Mouse (Mus musculus): ENCODE data around the gene Cyp2j5. TPM values are rescaled to one million over a fixed set of nuclear protein-coding genes. Genes with fewer than 3 reads are reported as not detected.

Gene Cyp2j5
- 0.05 TPM in 1 of 2 replicates, not detected in the other for polyA plus RNA-seq (2012; rRNA removed)

DNA sequence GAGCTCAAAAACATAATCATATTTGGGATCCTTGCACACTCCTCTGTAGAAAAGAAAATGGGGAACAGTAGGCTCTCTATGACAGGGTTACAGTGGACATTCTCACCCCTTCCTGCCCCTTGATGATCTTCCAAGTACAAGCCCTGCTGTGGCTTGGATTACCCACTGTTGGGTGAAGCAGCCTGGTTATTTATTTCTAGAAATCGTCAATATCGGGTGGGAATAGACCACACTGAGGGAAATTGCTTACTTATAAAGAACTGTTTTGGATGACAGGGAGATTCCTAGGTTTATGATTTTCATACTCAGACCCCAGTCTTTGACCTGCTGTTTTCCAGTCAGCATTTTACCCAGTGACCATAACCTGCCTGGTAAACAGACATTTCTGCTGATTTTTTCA is at the start of gene Cyp2j5:
Gene Cyp2j5 (minus strand): TSS at position 164 of the 400 bp plus-strand sequence.

DNA sequence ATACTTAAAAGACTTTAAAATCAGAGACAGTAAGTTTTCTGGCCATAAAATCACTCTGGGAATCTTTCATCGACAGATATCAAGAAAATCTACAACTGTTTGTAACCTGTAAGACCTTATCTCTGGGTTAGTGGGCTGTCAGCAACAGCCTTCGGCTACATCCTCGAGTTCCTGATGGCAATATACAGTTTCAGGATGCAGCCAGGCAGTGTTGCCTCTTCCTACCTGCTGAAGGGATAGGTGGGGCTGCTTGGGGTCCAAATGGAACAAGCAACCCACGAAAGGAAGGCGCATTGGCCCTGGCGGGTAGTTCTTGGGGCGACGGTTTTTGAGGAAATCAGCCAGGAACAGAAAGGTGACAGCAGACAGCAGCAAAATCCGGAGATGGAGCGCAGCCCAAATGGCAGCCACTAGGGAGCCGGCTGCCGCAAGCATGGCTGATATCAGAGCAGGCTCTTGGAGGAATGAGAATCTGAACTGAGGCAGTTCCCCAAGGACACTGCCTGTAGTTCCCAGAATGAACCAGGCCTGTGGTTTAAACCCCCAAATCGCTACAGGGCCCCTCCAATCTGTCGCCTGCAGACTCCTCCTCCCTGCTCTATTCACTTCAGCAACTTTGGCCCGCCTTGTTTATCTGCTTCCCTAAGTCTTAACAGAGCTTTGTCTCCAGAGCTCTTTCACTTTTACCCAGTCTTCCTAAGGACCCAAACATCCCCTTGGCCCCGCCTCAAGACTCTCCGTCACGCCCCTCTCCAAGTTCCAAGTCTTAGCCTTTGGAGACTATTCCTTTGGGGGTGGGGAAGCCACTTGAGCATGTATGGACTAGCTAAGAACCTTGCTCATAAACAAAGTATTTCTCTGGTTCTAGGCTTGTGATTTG is 72.8 kb downstream of the Cyp2j5 start, which contains the start of gene Cyp2j9:
Gene Cyp2j9 (minus strand): TSS at position 668 of the 880 bp plus-strand sequence.

Other genes with a start within 250 kb of the Cyp2j5 start
- gene Cyp2j8, start 156.8 kb downstream of the Cyp2j5 start, polyA plus RNA-seq (2012; rRNA removed): not detected in 2 replicates
- gene Cyp2j6, start 110.5 kb downstream of the Cyp2j5 start, polyA plus RNA-seq (2012; rRNA removed): 2.5 and 2.8 TPM in 2 replicates
- 3.3 and 3.4 TPM in 2 replicates for gene Cyp2j9, start 72.6 kb downstream of the Cyp2j5 start, polyA plus RNA-seq (2012; rRNA removed)
- gene Gm12695, start 121.0 kb upstream of the Cyp2j5 start, polyA plus RNA-seq (2012; rRNA removed): 0.33 and 0.56 TPM in 2 replicates